Mouse (Mus musculus) MEL-GATA-1-ER (cell line): ENCODE measurements around the gene Galnt6.
A peak's percentile ranks its signal among the peaks of the same experiment; 100 is the strongest.
"Not testable (repeated sequence)": the region's sequence is repeated elsewhere in the genome, so short reads cannot be mapped to it uniquely, and the experiment has no call there.

Experiments
- DNase-seq: peaks from one replicate; pipeline ENCODE4 v3.0.0-alpha.2; 2012; ENCODE audit warnings: low read depth; ENCODE audit errors: extremely low read depth

Galnt6 gene

GRCm38 (mm10) chr15:100729281-100729985 is at the start of gene Galnt6:
Galnt6 (minus strand) TSS chr15:100729376.
- DNase-seq: no peak

DNA sequence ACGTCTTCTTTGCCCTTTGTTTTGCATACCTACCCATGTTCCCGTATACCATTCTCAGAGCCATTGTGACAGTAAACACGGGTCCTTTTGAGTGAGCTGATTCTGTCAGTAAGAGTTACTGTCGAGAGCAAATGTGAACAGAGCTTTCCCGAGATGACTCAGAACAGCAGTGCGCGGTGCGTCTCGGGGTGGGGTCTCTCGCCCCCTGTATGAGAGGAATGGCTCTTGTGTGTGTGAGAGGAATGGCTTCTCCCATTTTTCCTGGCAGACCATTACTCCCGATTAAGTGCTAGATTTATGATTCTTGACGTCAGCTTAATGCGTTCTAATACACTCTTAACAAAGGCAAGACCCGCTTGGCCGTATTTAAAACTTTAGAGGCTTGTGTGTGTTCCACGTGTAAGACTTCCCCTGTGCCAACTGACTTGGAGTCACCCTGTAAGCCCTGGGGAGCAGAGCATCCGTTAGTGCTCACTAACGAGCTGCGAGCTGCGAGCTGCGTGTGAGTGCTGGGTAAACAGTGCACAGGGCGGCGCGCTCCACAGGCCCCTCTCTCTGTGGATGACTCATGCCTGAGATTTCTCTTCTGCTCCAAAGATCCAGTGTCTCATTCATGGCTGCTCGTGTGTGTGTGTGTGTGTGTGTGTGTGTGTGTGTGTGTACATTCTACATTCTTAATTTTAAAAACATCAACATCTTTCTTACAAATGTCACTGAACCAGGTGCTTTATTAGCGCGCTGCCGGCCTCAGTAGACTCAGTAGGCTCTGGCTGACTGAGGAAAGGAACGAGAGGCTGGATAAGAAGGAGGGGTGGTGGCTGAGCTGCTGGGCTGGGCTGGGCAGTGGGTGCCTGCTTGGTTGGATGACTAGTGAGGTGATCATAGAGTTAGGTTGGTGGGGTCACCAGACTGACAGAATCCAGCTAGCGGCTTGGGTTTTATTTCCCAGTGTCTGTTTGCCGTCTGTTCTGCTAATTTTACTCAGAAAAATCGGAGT is 48.1 kb upstream of the Galnt6 start:
- DNase-seq: no peak

- DNase-seq: no peak
Observed at GRCm38 (mm10) chr15:100776424-100776823, 47.2 kb upstream of the Galnt6 start.

DNA sequence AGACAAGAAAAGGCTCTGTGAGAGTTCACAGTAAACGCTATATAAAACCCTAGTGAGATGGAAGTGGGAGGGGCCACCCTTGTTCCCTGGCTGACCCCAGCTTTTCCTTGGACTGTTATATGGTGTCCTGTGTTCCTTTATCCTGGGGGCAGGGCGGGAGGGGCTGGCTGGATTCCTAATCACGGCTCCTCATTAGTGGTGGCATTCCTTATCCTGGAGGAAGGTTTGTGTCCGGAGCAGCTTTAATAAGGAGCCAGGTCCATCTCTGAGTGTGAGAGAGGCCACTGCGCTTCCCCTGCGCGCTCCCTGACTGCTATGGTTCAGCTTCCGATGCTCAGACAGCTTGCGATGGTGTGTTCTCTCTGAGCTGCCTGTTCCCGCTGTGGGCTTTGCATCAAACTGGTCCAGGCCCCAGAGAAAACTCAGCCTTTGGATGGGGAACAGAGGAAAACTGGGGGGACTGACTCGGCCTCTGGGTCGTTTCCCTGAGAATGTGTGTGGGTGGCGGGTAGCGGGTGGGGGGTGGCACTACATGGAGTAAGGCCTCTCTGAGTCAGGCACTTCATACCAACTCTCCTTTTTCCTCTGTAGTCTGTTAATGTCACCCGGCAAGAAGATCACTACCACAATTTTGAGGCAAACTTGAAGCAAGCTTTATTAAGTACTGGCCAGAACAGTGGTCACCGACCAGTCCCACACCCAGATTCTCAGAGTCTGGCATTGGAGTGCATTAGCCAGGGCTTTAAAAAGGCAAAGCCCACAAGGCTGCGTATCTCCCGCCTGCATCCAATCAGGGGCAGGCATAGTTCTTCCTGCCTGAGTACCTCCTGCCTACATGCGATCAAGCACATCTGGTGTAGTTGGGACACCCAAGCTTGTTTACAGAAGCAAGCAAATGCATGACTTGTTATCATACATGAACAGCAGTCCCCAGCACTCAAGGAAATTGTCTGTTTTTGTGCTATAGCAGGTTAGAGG is 46.3 kb upstream of the Galnt6 start:
- no peak for DNase-seq

DNA sequence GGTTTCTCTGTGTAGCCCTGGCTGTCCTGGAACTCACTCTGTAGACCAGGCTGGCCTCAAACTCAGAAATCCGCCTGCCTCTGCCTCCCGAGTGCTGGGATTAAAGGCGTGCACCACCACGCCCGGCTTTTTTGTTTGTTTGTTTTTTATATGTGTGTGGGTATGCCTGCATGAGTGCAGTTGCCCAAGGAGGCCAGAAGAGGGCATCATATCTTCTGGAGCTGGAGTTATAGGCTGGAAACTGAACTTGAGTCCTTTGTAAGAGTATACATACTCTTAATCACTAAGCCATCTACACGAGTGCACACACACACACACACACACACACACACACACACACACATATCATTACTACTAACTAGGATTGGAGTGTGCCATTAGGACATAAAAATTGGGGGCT is 44.7 kb upstream of the Galnt6 start:
- DNase-seq: not testable (repeated sequence)

GRCm38 (mm10) chr15:100772685-100773084 is 43.5 kb upstream of the Galnt6 start:
- no peak for DNase-seq

DNA sequence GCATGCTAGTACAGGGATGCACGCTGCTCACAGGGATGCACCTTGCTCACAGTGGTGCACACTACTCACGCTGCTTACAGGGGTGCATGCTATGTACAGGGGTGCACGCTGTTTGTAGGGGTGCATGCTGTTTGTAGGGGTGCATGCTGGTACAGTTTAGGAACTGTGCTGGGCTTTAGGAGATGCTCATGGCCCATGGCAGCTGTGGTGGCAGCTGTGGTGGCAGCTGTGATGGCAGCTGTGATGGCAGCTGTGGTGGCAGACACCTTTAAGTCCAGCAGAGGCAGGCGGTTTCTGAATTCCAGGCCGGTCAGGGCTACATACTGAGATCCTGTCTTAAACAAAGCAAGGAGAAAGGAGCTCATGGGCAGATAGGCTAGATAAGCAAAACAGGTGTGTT is 41.2 kb upstream of the Galnt6 start:
- DNase-seq: no peak

- not testable (repeated sequence) for DNase-seq
Observed at GRCm38 (mm10) chr15:100769023-100769422, 39.8 kb upstream of the Galnt6 start.

DNA sequence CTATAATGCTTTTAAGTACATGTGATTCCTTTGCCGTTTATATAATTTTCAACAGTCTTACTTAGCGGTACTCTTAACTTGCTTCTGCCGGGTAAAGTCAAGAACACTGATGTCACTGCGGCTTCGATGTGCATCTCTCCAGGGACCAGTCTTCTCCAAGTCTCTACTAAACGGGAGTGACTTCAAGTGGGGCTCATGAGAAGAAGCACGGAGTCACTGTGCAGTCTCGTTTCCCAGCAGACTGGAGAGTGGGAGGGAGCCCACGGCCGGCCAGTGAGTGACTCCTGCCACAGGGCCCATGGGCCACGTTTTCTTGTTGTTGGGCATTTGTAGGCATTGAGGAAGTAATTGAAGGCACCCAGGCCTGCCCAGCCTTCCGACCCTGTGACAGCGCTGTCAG is 38.7 kb upstream of the Galnt6 start:
- DNase-seq: no peak

DNA sequence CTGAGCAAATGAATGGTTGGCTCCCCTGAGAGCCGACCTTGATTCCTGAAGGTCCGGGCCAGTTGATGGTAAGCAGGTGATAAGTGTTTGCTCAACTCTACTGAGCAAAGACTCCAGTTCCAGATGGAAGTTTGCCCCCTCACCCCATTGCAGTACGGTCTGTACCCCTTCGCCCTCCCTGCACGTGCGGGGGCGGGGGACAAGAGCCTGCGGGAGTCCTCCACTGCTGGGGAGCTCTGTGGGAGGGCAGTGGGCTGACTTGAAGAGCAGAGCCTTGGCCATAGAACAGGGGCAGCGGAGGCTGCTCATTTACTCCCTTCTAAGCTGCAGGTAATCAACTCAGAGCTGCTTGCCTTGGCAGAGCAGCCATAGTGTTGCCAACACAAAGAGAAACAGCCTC is 37.6 kb upstream of the Galnt6 start:
- no peak for DNase-seq

GRCm38 (mm10) chr15:100764163-100764951 is 35.2 kb upstream of the Galnt6 start:
- DNase-seq: no peak

DNA sequence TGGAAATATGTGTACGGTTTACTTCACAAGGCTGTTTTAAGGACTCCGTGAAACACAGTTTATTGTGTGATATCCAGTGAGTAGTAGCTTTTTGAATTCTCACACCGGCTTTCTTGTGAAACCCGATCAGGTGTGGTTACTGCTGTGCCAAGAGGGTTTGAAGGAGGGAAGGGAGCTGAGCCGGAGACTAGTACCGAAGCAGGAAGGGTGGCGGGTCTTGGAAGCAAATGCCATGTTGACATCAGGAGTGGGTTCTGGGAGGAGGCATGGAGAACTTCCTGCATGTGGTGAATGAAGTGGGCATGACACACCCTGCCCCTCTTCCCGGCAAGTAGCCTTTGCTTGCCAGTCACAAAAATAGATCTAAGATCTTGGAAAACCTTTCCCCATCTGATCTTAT is 33.5 kb upstream of the Galnt6 start:
- DNase-seq: no peak

- peak; percentile 74 for DNase-seq
Observed at GRCm38 (mm10) chr15:100761419-100762185, 32.4 kb upstream of the Galnt6 start, which contains the start of gene Slc4a8. Slc4a8 (plus strand) TSS chr15:100761747.

GRCm38 (mm10) chr15:100761036-100761418 is 31.9 kb upstream of the Galnt6 start:
- no peak for DNase-seq

- DNase-seq: no peak
Observed at GRCm38 (mm10) chr15:100759286-100759685, 30.1 kb upstream of the Galnt6 start.

GRCm38 (mm10) chr15:100757527-100757978 is 28.4 kb upstream of the Galnt6 start:
- DNase-seq: peak; percentile 83

- no peak for DNase-seq
Observed at GRCm38 (mm10) chr15:100755881-100756624, 26.9 kb upstream of the Galnt6 start.

DNA sequence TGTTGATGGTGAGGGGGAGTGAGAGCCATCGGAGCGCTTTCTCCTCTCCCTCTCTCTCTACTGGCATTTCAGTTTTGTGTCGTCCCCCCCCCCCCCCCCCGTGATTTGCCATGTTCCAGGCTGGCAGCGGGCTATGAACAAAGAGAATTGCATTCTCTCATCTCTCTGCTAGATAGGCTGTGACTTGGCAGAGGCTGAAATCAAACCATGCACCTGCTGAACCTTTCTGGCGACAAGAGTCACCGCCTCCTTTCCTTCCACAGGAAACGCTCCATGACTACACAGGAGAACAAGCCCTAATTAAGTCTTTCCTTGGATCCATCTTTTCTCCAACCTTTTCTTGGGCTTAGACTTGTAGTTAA is 26.3 kb upstream of the Galnt6 start:
- no peak for DNase-seq
